Mouse (Mus musculus): ENCODE data around the gene Yrdc. TPM values are rescaled to one million over a fixed set of nuclear protein-coding genes. Genes with fewer than 3 reads are reported as not detected.

Gene Yrdc
- polyA plus RNA-seq, 1 experiment from 2014 or later: 39.6 TPM

DNA sequence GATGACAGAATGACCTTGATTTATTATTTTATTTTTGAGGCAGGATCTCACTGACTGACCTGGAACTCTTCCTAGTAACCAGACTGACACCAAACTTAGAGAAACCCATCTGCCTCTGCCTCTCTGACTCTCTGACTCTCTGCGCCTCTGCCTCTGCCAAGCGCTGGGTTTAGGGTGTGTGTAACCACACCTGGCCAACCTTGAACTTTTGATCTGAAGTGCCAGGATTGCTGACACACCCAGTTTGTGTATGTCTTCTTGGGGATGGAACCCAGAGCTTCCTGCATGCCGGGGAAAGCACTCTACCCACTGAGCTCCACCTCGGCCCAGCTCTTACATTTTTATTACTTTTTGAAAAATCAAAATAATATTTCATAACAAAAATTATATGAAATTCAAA, 31.6 kb upstream of the Yrdc start:
- no peak overlapping the region for H3K4me2 ChIP-seq
- 92% methylated on average over 4 of the region's 4 CpGs for WGBS
- H3K27me3 ChIP-seq: no peaks in the 10 kb centered on the region
- H3K27ac ChIP-seq: no peak overlapping the region
- no peak for ATAC-seq (ENCODE audit: insufficient number of reproducible peaks, insufficient read depth, low FRiP score, low TSS enrichment, low read depth)
- peaks cover 5% of the 10 kb centered on the region; the same call in 1 of the 2 replicates for H3K4me1 ChIP-seq
- no peak overlapping the region for H3K9ac ChIP-seq
- peaks cover 40% of the 10 kb centered on the region for H3K36me3 ChIP-seq
- no peak overlapping the region for H3K4me3 ChIP-seq
- H3K9me3 ChIP-seq: no peaks in the 10 kb centered on the region

DNA sequence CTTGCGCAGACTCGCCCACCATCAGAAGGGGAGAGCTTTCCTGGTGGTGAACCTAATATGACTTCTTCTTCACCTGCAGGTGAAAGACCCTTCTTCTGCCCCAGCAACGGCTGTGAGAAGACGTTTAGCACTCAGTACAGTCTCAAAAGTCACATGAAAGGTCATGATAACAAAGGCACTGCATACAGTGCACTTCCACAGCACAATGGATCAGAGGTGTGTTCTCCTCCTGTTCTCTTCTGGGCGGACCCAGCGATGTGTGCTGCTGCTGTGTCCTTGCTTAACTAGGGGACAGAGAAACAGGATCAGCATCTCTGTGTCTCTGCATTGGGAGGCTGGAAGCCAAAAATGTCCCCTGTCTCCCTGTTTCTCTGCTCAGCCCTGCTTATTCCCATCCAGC, 25.5 kb upstream of the Yrdc start:
- H3K9ac ChIP-seq: no peak overlapping the region
- H3K36me3 ChIP-seq: peaks cover 83% of the 10 kb centered on the region
- no peaks in the 10 kb centered on the region for H3K9me3 ChIP-seq
- no peak overlapping the region for H3K27ac ChIP-seq
- ATAC-seq (ENCODE audit: insufficient number of reproducible peaks, insufficient read depth, low FRiP score, low TSS enrichment, low read depth): no peak
- H3K4me3 ChIP-seq: no peak overlapping the region
- H3K27me3 ChIP-seq: no peaks in the 10 kb centered on the region
- WGBS: 91% methylated on average over 6 of the region's 6 CpGs
- no peak overlapping the region for H3K4me2 ChIP-seq
- no peaks in the 10 kb centered on the region for H3K4me1 ChIP-seq

DNA sequence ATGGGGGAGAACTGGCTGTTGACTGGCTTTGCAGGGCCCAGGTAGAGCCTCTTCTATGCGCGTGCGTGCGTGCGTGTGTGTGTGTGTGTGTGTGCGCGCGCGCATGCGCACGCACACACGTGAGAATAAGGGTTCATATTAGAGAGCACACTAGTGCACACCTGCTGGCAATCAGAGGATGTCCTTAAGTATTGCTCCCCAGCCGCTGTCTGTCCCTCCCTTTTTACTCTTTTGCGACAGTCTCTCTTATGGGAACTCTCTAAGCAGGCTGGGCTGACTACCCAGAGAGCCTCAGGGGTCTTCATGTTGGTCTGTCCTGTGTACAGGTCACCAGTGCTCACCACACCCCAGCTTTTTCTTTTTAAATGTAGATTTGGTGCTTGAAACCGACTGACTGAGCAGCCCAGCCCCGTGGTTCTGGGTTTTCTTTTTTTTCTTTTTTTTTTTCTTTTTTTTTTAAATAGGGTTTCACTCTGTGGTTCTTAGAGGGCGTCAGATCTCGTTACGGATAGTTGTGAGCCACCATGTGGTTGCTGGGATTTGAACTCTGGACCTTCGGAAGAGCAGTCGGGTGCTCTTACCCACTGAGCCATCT, 25.0 kb upstream of the Yrdc start:
- no peak overlapping the region for H3K27ac ChIP-seq
- ATAC-seq (ENCODE audit: insufficient number of reproducible peaks, insufficient read depth, low FRiP score, low TSS enrichment, low read depth): no peak
- WGBS: 94% methylated on average over 21 of the region's 21 CpGs
- no peak overlapping the region for H3K9ac ChIP-seq
- no peaks in the 10 kb centered on the region for H3K4me1 ChIP-seq
- H3K27me3 ChIP-seq: no peaks in the 10 kb centered on the region
- H3K4me3 ChIP-seq: no peak overlapping the region
- H3K4me2 ChIP-seq: no peak overlapping the region
- H3K36me3 ChIP-seq: peaks cover 83% of the 10 kb centered on the region
- no peaks in the 10 kb centered on the region for H3K9me3 ChIP-seq

DNA sequence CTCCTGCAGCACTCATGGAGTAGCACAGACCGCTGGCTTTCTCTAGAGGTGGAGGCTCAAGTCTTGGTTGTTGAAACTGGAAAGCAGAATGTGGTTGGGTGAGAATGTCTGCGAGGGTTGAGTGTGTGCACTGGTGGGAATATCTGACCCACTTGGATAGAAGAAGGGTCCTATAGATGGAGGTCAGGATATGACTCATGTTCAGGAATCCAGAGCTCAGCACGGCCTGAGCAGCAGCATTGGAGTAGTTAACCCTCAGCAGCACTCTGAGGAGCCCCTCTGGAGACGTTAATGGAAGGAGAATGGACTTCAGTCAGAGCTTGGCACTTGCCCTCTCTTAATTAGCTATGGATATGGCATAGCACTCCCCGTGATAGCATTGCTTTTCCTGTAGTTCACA, 20.8 kb upstream of the Yrdc start:
- Histone ChIP-seq H3K27ac (no peak overlapping the region), H3K27me3 (no peaks in the 10 kb centered on the region), H3K36me3 (peaks cover 74% of the 10 kb centered on the region), H3K4me1 (no peaks in the 10 kb centered on the region), H3K4me3 (no peak overlapping the region), H3K4me2 (no peak overlapping the region), H3K9ac (no peak overlapping the region), H3K9me3 (no peaks in the 10 kb centered on the region)
- no peak for ATAC-seq (ENCODE audit: insufficient number of reproducible peaks, insufficient read depth, low FRiP score, low TSS enrichment, low read depth)
- 83% methylated on average over 5 of the region's 5 CpGs for WGBS

- H3K27ac ChIP-seq: no peak overlapping the region
- 97% methylated on average over 10 of the region's 10 CpGs for WGBS
- H3K4me2 ChIP-seq: no peak overlapping the region
- H3K36me3 ChIP-seq: peaks cover 68% of the 10 kb centered on the region
- no peaks in the 10 kb centered on the region for H3K27me3 ChIP-seq
- no peaks in the 10 kb centered on the region for H3K4me1 ChIP-seq
- no peak for ATAC-seq (ENCODE audit: insufficient number of reproducible peaks, insufficient read depth, low FRiP score, low TSS enrichment, low read depth)
- no peak overlapping the region for H3K9ac ChIP-seq
- H3K4me3 ChIP-seq: no peak overlapping the region
- H3K9me3 ChIP-seq: no peaks in the 10 kb centered on the region
These were observed 17.7 kb upstream of the Yrdc start for GRCm38 (mm10) chr4:124832796-124833195.

DNA sequence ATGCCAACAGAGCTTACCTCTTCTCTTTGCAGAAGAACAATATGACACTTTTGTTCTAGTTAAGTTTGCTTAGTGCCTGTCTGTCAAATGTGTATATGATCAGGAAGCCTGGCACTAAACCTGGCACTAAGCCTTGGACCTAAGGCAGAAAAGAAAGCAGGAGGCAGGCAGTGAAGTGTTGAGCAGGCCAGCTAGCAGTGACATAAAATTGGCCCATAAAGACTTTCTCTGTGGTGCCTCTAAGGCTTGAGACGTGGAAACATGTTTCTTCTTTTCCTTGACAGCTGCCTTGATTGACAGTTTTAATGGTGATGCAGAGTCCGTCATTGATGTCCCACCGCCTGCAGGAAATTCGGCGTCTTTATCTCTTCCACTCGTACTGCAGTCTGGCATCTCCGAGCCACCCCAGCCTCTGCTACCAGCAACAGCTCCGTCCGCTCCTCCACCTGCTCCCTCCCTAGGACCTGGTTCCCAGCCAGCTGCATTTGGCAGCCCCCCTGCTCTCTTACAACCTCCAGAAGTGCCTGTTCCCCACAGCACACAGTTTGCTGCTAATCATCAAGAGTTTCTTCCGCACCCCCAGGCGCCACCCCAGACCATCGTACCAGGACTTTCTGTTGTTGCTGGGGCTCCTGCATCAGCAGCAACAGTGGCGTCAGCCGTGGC, 12.3 kb upstream of the Yrdc start:
- H3K9me3 ChIP-seq: no peaks in the 10 kb centered on the region
- no peak overlapping the region for H3K4me2 ChIP-seq
- no peaks in the 10 kb centered on the region for H3K4me1 ChIP-seq
- no peak overlapping the region for H3K9ac ChIP-seq
- ATAC-seq (ENCODE audit: insufficient number of reproducible peaks, insufficient read depth, low FRiP score, low TSS enrichment, low read depth): no peak
- H3K27ac ChIP-seq: no peak overlapping the region
- no peak overlapping the region for H3K4me3 ChIP-seq
- WGBS: 83% methylated on average over 14 of the region's 14 CpGs
- no peaks in the 10 kb centered on the region for H3K27me3 ChIP-seq
- peaks cover 73% of the 10 kb centered on the region for H3K36me3 ChIP-seq

- no peaks in the 10 kb centered on the region for H3K4me1 ChIP-seq
- 97% methylated on average over 1 of the region's 1 CpGs for WGBS
- no peak overlapping the region for H3K4me2 ChIP-seq
- no peak overlapping the region for H3K4me3 ChIP-seq
- H3K9ac ChIP-seq: no peak overlapping the region
- ATAC-seq (ENCODE audit: insufficient number of reproducible peaks, insufficient read depth, low FRiP score, low TSS enrichment, low read depth): no peak
- peaks cover 62% of the 10 kb centered on the region for H3K36me3 ChIP-seq
- H3K27ac ChIP-seq: no peak overlapping the region
- no peaks in the 10 kb centered on the region for H3K9me3 ChIP-seq
- no peaks in the 10 kb centered on the region for H3K27me3 ChIP-seq
These were observed 9.5 kb upstream of the Yrdc start for GRCm38 (mm10) chr4:124840998-124841397.

- Histone ChIP-seq H3K4me2 (no peak overlapping the region), H3K36me3 (peaks cover 58% of the 10 kb centered on the region), H3K9me3 (no peaks in the 10 kb centered on the region), H3K4me1 (no peaks in the 10 kb centered on the region), H3K27me3 (no peaks in the 10 kb centered on the region), H3K4me3 (no peak overlapping the region), H3K9ac (no peak overlapping the region), H3K27ac (no peak overlapping the region)
- WGBS: 51% methylated on average over 11 of the region's 11 CpGs
- 0 out of 2 replicates have a peak, but pooled peaks have one; percentile 58 for ATAC-seq (ENCODE audit: insufficient number of reproducible peaks, insufficient read depth, low FRiP score, low TSS enrichment, low read depth)
These were observed 7.0 kb upstream of the Yrdc start for GRCm38 (mm10) chr4:124843493-124843892.

DNA sequence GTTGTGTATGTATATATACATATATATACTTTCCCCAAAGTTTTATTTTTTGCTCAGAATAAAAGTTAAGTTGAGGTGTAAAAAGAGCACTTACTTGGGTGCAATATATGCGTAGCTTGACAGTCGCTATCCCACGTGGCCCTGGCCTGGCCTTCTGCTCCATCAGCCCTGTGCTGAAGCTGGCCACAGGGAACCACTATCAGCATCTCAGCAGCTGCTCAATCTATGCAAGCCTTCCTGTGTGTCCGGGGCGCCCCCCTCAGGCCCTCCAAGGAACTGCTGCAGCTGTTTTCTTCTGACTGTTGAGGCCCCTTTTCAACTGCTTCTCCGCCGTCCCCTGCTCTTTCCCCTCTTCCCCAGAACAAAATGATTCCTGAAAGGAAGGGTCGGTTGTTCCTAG, 2.9 kb upstream of the Yrdc start:
- H3K27me3 ChIP-seq: no peaks in the 10 kb centered on the region
- WGBS: 11% methylated on average over 8 of the region's 8 CpGs
- H3K4me1 ChIP-seq: peaks cover 17% of the 10 kb centered on the region
- no peak overlapping the region for H3K27ac ChIP-seq
- no peak for ATAC-seq (ENCODE audit: insufficient number of reproducible peaks, insufficient read depth, low FRiP score, low TSS enrichment, low read depth)
- H3K36me3 ChIP-seq: peaks cover 26% of the 10 kb centered on the region
- H3K4me2 ChIP-seq: no peak overlapping the region
- no peaks in the 10 kb centered on the region for H3K9me3 ChIP-seq
- no peak overlapping the region; the same call in 1 of the 2 replicates for H3K9ac ChIP-seq
- H3K4me3 ChIP-seq: no peak overlapping the region

GRCm38 (mm10) chr4:124849631-124850260, 733 bp upstream of the Yrdc start:
- peak; percentile 63 for ATAC-seq (ENCODE audit: insufficient number of reproducible peaks, insufficient read depth, low FRiP score, low TSS enrichment, low read depth)
- peaks cover 21% of the 10 kb centered on the region for H3K4me1 ChIP-seq
- peaks cover 32% of the 10 kb centered on the region for H3K36me3 ChIP-seq
- peak overlapping the region; percentile 90 for H3K9ac ChIP-seq
- no peaks in the 10 kb centered on the region for H3K9me3 ChIP-seq
- H3K27ac ChIP-seq: peak overlapping the region; percentile 93
- H3K4me2 ChIP-seq: peak overlapping the region; percentile 79
- peak overlapping the region; percentile 98 for H3K4me3 ChIP-seq
- 3% methylated on average over 24 of the region's 24 CpGs for WGBS
- H3K27me3 ChIP-seq: no peaks in the 10 kb centered on the region

DNA sequence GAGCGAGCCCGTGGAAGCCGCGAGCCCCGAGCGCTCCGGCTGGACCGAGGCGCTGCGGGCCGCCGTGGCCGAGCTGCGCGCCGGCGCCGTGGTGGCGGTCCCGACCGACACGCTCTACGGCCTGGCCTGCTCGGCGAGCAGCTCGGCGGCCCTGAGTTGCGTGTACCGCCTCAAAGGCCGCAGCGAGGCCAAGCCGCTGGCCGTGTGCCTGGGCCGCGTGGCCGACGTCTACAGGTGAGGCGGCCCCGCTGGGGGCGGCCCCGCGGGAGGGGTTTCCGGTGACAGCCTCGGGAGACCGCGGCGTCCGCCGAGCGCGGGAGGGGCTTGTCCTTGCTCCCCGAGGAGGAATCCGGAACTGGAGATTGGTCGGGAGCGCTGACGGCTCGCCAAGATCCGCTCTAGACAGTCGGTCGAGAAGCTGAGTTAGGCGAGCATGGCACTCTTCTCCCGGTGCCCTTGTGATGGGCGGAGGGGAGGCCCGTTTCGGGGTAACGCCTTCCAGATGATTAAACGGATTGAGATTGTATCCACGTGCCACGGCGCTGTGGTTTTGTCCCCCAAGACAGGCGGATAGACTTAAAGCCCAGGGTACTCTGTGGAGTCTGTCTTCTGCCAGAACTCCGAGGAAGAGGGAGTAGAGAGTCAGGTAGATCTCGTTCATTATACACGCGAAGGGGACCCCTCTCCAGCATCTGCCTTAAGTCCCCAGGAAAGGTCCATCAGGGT, 617 bp downstream of the Yrdc start, which contains the start of gene 1110065P20Rik:
TSS of gene 1110065P20Rik (minus strand) at position 264 of the 726 bp plus-strand sequence.
- peak within 1 kb of the TSS; percentile 90 for H3K9ac ChIP-seq
- under 1% methylated on average over 54 of the region's 75 CpGs for WGBS
- H3K36me3 ChIP-seq: peaks cover 39% of the 10 kb centered on the region
- no peaks in the 10 kb centered on the region for H3K9me3 ChIP-seq
- H3K4me1 ChIP-seq: peaks cover 21% of the 10 kb centered on the region
- H3K4me3 ChIP-seq: peak within 1 kb of the TSS; percentile 98
- H3K27me3 ChIP-seq: no peaks in the 10 kb centered on the region
- peak within 1 kb of the TSS; percentile 93 for H3K27ac ChIP-seq
- ATAC-seq (ENCODE audit: insufficient number of reproducible peaks, insufficient read depth, low FRiP score, low TSS enrichment, low read depth): peak; percentile 59; the same call in 1 of the 2 replicates
- peak within 1 kb of the TSS; percentile 79 for H3K4me2 ChIP-seq

All from embryonic facial prominence, embryonic 13.5 days (tissue).